Mouse (Mus musculus): ENCODE data around the gene Uncx. TPM values are rescaled to one million over a fixed set of nuclear protein-coding genes. Genes with fewer than 3 reads are reported as not detected.

The Uncx gene
- total RNA-seq (2021) = not detected
- long read RNA-seq, experiment 1 = 0 reads
- long read RNA-seq, experiment 2 = 0 reads

GRCm38 (mm10) chr5:139543214-139543613 is at the start of gene Uncx:
Gene Uncx, plus strand, starts transcription at chr5:139543494.
- DNase-seq (ENCODE audit: low spot score in 2 of 2) = no peak

DNA sequence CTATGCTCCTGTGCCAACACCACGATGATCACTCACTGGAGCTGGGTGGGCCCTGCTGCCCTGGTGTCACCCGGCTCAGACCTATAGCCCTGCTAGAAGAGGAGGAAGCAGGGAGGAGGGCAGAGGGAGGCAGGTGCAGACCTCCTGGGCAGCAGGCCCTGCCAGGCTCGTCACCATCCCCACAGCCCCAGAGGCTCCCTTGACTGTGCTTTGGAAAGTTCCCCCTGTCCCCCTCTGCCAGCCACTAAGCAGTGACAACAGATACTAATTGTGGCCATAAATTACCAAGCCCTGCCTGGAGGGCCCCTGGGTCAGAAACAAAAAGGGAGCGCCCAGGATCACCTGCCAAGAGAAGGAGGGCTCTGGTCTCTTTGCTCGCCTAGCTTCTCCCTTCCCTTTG is 49.6 kb upstream of the Uncx start:
- DNase-seq (ENCODE audit: low spot score in 2 of 2) = no peak

GRCm38 (mm10) chr5:139495019-139495669 is 48.1 kb upstream of the Uncx start:
- DNase-seq (ENCODE audit: low spot score in 2 of 2) = no peak

DNA sequence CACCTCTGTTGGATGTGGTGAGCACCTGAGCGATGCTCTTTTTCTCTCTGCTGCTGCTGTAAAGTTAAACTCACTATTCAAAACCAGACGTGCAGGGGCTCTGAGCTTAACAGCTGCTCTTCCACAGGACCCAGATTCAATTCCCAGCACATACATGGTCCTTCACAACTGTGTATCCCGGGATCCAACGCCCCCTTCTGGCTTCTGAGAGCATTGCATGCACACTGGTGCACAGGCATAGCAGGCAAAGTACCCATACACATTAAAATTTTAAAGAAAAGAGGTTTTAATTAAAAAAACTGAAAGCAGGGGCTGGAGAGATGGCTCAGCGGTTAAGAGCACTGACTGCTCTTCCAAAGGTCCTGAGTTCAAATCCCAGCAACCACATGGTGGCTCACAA is 46.4 kb upstream of the Uncx start:
- no peak for DNase-seq (ENCODE audit: low spot score in 2 of 2)

DNA sequence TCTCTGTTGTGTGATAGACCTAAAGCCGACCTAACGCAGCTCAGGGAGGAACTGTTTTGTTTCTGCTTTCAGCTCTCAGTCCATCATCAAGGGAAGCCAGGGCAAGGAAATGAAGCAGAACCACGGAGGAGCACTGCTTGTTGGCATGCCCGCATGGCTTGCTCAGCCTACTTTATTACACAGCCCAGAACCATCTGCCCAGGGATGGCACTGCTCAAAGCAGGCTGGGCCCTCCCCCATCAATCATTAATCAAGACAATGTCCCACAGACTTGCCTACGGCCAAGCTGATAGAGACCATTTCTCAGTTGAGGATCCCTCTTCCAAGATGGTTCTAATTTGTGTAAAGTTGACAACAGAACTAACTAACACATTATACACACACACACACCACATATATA is 44.5 kb upstream of the Uncx start:
- DNase-seq (ENCODE audit: low spot score in 2 of 2) = no peak

DNA sequence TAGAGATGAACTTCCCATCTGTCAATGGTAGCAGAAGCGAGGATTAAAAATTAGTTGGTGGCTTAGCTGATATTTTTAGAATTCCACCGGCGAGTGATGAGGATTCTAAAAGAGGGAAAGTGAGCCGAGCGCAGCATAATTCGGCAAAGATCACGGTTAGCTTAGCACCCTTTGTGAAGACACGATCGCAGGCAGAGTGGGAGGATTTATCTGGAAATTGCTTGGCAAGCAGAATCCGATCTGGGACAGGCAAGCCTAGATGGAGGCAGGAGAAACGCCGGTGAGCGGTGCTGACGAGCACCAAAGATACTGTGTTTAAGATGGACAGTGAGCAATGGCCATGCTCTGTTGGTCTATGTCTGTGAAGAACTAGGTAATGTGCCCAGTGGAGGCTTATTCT is 41.0 kb upstream of the Uncx start:
- no peak for DNase-seq (ENCODE audit: low spot score in 2 of 2)

- DNase-seq (ENCODE audit: low spot score in 2 of 2) = peak; percentile 70 to 76
Observed at GRCm38 (mm10) chr5:139505073-139505606, 38.2 kb upstream of the Uncx start.

DNA sequence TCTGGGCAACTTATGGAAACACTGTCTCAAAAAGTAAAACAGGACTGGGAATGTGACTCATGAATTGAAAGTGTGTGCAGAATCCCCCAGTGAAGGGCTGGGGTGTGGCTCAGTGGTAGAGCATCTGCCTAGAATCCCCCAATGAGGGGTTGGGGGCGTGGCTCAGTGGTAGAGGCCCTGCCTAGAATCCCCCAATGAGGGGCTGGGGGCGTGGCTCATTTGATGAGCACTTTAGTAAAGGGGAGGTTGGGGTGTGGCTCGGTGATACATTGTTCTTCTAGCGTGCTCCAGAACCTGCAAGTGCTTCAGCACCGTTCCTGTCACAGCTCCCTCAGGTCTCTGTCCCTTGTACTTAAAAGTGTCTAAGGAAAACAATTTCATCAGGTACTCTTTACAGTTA is 37.1 kb upstream of the Uncx start:
- DNase-seq (ENCODE audit: low spot score in 2 of 2) = no peak

GRCm38 (mm10) chr5:139510682-139511366 is 32.5 kb upstream of the Uncx start:
- no peak for DNase-seq (ENCODE audit: low spot score in 2 of 2)

DNA sequence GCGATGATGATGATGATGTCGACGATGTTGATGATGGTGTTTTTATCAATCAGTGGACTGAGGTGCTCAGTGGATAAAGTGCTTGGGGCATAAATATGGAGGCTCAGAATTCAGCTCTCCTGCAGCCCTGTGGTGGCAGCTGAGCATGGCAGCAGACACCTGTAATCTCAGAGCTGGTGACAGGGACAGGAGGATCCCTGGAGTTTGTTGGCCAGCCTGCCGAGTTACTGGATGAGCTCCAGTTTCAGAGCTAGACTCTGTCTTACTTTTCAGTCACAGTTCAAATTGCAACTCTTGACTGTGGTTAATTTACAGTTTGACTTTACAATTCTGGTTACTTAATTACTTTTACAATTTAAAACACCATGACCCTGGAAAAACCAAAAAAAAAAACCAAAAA is 31.1 kb upstream of the Uncx start:
- no peak for DNase-seq (ENCODE audit: low spot score in 2 of 2)

DNA sequence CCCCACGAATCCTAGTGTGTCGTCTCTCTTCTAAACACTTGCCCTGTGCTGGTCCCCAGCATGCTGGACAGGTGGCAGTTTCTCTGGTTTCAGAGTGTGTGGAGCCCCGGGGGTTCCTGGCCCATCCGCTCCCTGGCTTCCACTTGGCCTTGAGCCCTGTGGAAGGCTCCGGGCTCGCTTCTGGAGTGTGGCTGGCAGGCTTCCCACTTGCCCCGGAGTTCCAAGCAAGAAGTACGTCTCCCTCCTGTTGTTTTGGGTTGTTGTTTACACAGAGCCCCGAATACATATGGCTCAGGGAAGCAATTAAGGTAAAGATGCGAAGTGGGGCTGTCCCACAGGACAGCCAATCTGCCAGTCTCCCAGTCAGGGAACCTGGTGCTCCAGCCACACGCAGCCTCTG is 27.0 kb upstream of the Uncx start:
- peak in 1 of 2 experiments; percentile 31 for DNase-seq (ENCODE audit: low spot score in 2 of 2)

DNA sequence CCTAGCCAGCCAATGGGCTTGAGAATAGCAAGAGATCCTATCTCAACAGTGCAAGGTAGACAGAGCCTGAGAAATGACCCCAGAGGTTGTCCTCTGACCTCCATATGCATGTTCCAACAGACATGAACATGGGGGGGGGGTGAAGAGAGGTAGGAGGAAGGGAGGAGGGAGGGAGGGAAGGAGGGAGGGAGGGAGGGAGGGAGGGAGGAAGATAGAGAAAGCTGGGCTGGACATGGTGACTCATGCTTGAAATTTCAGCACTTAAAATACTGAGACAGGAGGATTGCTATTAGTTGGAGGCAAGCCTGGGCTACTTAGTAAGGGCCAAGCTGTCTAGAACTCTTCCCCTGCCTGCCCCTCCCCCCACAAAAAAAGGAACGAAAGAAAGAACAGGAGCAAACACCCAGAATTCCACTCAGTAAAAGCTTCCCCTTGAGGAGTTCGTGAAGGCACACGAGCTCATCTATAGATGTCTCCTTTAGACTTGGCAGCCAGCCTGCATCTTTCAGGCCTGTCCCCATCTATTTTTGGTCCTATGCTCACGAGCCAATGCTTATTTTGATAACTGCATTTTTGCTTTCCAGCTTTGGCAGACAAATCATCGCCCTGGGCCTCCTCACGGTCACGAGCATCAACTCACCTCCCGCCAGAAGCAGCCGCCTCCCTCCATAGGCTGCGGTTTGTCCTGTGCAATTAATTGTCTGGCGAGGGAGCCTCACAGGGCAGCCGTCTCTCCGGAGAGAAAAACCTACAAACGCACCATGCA is 23.0 kb upstream of the Uncx start:
- DNase-seq (ENCODE audit: low spot score in 2 of 2) = no peak

DNA sequence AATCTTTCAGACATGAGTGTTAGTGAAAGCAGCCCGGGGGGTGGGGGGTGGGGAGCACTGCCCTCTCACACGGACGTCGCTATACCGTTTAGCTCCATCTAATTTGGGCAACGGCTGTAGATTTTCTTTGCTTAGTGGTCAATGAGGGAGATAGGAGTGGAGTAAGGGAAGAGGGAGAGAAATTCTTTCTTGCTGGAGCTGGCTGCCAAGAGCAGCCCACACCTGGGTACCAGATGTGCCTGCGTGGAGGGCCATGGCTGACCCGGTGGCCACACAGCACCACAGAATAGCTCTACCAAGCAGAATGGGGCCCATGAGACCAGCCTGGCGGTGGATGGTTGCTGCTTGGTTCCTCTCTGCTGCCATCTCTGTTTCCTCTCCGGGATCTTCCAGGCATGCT is 21.3 kb upstream of the Uncx start:
- DNase-seq (ENCODE audit: low spot score in 2 of 2) = no peak

DNA sequence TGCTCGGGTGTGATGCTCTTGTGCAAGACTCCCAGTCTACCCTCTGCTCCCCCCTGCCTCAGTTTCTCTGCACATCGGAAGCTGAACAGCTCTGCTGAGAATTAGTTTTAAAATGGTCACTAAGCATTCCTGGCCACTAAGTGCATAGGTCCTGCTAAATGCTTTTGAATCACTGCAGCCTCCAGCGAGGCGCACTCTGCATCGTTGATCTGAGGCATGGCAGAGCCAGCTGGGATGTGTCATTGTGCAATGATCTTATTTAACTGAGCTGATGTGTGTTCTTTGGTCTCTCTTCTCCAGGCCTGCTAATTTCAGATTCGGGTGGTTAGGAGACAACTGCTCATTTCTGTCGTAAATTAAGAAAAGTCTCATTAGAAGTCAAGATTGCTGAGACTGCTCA is 14.4 kb upstream of the Uncx start:
- DNase-seq (ENCODE audit: low spot score in 2 of 2) = no peak

GRCm38 (mm10) chr5:139535386-139535919 is 7.8 kb upstream of the Uncx start:
- no peak for DNase-seq (ENCODE audit: low spot score in 2 of 2)

- peak; percentile 78 to 80 for DNase-seq (ENCODE audit: low spot score in 2 of 2)
Observed at GRCm38 (mm10) chr5:139536211-139536910, 6.9 kb upstream of the Uncx start.

DNA sequence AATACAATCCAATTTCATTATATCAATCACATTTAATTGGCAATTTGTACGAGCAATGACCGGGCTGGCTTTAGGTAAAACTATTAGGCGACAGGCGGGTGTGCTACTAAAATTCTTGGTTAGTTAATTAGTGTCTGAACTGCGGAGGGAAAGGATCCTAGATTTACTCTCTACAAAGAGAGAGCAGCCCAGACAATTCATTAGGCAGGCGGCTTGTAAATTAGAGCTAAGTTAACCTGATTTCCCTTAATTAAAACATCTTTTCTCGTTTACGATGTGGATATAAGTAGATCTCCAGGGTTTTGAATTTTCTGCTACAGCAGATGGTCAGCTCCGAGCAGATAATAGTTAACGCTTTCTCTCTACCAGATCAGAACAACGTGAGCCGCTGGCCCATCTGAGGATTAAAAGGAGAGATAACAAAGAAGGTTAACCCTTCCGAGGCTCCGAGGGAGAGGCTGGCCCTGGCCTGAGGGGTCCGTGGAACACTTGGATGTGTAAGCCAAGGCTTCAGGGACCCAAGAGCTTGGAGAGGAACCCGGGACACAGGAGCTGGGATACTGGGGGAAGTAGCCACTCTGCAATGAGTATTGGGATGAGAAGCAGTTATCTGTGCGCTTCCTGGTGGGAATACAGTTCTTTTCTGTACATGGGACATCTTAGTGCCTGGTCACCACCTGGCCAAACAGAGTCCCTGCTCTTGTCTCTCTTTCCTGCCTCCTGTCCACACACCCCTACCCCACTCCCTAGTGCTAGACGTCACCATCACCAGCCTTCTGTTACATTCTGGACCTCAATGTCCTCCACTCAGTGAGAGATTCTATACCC is 6.2 kb upstream of the Uncx start:
- no peak for DNase-seq (ENCODE audit: low spot score in 2 of 2)

DNA sequence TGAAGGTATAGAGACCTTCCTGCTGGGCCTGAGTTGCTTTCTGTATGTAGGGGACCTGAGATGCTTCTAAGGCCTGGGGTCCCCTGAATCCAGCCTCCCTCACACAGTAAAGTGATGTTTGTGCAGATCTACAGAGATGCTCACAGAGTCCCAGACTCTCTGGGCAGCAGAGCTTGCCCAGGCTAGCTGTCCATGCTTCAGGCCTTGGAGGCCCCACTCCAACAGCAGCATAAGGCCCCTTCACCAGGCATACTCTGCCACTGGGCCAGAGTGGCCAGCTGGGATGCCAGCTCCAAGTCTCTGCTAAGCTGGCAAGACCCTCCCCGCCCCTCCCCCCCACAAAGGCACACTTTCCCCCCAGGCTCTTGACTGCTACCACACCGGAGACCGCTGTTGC is 5.6 kb upstream of the Uncx start:
- DNase-seq (ENCODE audit: low spot score in 2 of 2) = no peak

DNA sequence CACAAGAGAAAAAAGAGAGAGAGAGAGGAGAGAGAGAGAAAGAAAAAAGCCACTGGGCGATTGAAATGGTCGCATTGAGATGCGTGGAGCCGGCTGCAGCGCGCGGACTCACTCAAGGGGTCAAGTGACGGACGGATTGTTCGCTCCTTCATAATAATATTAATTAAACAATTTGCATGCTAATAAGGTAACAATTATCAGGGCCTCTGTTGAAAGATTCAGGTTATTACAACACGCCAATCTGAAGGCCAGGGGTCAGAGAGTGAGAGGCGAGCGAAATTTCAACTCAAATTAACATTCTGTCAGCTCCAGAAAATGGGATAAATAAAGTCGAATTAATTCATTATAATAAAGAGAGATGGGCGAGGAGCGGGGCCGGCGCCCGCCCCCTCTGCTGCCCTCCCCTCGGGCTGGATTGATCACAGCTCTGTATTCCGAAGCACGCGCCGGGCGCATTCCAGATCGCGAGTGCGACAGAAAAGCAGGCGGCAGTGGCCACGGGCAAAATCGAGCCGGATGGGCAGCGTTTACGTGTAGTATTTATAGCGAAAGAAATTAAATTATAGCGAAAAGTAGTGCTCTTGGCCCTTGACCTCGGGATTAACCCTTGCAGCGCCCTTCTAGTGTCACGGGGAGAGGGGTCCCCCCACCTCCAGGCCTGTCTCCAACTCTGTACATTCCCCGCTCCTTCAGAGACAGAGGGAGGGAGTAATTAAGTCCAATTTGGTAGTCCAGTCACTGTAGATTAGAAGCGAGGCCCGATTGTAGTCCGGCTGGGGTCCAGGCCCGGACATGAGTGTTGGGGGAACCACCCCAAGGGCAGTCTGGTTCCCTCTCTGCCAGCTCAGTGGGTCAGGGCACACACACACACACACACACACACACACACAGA is 1.9 kb upstream of the Uncx start:
- no peak for DNase-seq (ENCODE audit: low spot score in 2 of 2)
